Mouse (Mus musculus) frontal cortex, adult 2 months (tissue): ENCODE measurements at regions not wholly inside any gene's neighbourhood (a gene's known extent, or its start where the extent isn't known, plus 50 kb on each side); places are given as distances from the start of the nearest gene placed in this dataset.
"Not testable (repeated sequence)": the region's sequence is repeated elsewhere in the genome, so short reads cannot be mapped to it uniquely, and the experiment has no call there.

Experiments
- DNase-seq, 2 experiments: peaks; one replicate each; pipeline ENCODE4 v3.0.0; 2022; ENCODE audit warnings: low spot score in 1 of 2; ENCODE audit errors: extremely low spot score in 1 of 2

- peak in 1 of 2 experiments; percentile 89 for DNase-seq
Observed at GRCm38 (mm10) chr6:95058017-95058416, 59.0 kb upstream of the Kbtbd8 start.

DNA sequence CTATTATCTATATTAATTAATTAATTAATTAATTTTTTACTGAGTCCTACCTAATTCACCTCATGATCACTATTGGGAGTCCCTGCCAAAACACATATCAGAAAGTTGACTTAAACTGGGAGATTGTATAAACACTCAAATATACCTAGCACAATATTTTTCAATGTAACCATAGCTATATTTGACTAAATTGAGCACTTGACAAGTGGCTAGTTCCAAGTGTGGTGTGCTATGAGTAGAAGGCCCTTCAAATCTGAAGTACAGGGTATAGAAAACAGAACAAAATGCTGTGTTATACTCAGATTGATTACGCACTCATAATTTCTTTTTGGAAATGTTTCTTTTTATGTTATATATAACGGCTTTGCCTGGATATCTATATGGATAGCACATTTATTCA, 60.8 kb upstream of the Kbtbd8 start:
- DNase-seq = no peak

DNA sequence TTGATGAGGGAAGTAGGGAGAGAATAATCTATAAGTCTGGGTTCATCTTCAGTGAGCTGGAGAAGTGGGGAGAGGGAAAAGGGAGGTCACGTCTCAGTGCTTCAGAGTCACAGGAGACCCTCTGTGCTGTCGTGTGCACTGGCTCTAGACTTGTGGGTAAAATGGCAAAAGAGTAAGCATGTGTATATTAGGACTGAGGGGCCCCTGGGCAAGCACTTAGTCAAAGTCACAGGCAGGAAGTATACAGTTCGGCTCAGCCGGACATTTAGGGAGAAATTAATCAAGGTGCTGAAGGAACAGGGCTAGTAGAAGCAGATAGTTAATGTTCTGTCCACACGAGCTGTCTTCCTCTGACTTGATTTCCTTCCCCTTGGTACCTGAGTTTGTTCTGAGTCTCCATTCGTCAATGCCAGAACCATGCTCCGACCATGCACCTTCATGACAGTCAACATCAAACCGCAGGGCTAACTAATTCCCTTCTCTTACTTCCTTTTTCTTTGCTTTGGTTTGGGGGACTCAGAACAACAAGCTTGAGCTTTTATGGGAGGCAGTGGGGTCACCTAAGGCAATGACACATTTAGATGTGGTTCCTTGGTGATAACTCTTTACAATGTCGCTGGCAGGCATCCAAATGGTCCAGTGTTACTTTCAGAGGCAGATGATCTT, 63.2 kb upstream of the Kbtbd8 start:
- no peak for DNase-seq

GRCm38 (mm10) chr6:95041351-95041750, 75.7 kb upstream of the Kbtbd8 start:
- DNase-seq = not testable (repeated sequence)

DNA sequence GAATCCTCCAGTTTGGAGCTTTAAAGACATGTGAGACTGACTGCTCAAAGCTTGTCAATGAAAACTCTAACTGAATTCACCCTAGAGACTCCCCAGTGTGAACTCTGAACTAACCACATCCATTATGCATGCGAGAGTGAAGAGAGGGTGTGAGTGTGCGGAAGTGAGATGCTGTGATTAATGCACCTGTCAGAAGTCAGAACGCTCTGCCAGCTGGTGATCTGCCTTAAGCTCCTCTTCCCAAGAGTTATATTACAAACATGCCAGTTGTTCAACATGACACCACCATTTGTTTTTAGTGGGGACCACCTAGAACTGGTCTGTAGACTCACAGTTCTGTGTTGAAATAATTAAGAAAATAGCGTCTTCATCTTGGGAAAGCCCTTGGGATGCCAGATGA, 92.8 kb upstream of the Kbtbd8 start:
- no peak for DNase-seq

- DNase-seq = no peak
Observed at GRCm38 (mm10) chr6:95021724-95022123, 95.3 kb upstream of the Kbtbd8 start.

DNA sequence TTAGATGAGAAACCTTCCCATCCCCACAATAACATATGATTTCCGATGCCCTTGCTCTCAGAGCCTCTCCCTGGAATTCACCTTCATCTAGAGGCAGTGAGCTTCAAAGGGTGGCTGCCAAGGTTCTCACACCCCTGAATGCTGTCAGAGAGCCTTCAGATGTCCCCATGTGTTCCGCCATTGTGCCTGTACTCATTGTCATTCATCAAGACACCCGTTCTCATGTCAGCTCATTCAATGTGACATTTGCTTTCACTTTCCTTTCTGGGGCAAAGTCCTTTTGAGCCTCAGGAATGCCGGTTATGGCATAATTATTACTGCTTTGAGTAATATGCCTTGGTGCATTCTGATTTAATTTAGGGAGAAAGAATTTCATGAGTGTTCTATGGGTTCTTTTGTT, 99.1 kb upstream of the Kbtbd8 start:
- DNase-seq = no peak

- DNase-seq = no peak
Observed at GRCm38 (mm10) chr6:95017484-95017883, 99.6 kb upstream of the Kbtbd8 start.

- DNase-seq = no peak
Observed at GRCm38 (mm10) chr6:95013096-95013495, 103.9 kb upstream of the Kbtbd8 start.

DNA sequence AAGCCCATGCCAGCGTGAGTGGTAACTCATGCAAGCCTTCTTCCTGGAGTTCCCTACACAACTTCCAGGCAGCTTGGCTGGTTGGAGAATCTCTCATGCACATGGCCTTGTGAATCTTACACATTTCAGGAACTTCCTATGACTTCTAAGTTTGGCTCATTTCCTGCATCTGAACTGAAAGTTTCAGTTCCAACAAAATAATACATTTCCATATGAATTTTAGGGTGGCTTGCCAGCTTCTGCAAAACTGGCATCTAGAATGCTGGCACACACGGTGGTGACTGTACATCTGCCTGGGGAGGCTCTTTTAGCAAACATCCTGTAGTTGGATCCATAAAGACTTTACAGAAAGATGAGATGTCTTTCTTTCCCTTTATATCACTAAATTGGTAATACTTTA, 110.6 kb upstream of the Kbtbd8 start:
- DNase-seq = peak in 1 of 2 experiments; percentile 56

DNA sequence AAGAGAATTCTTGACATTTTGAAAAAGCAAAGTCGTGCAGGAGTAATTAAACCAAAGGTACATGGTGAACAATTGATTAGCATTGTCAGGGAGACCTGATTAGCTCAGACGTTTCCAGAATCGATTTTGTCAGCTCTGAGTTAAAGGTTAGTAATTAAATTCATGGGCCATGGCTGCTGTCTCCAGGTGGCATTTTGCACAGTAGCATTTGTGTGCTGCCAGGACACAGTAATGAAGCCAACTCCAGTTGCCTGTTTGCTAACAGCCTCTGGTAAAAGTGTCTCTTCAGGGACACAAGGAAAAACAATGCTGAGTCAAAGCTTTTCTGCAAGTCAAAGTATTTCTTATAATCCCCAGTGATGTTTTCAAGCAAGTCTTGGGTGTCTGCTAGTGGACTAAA, 113.3 kb upstream of the Kbtbd8 start:
- DNase-seq = no peak

GRCm38 (mm10) chr6:94999562-94999961, 117.5 kb upstream of the Kbtbd8 start:
- no peak for DNase-seq

GRCm38 (mm10) chr6:94999002-94999401, 118.0 kb upstream of the Kbtbd8 start:
- DNase-seq = no peak

GRCm38 (mm10) chr6:94998371-94998770, 118.7 kb upstream of the Kbtbd8 start:
- DNase-seq = no peak

GRCm38 (mm10) chr6:94994376-94994775, 122.7 kb upstream of the Kbtbd8 start:
- no peak for DNase-seq

DNA sequence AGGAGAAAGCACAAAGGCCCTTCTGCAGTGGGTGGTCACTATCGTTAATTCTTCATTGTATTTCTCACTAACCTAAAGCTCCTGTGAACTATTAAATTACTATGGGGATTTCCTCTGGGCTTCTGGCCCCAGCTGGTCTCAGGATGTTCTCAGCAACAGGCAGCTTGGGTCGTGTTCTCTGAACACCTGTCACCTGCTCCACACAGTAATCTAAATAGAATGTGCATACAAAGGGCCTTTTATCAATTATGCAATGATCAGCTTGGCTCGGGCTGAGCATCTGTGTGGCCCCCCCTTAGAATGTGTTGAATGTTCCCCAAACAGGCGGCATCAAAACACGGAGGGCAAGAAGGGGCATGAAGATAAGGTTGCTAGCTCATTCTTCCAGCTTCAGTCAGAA, 129.6 kb upstream of the Kbtbd8 start:
- DNase-seq = no peak

GRCm38 (mm10) chr6:94986346-94986745, 130.7 kb upstream of the Kbtbd8 start:
- DNase-seq = peak; percentile 20 to 87

DNA sequence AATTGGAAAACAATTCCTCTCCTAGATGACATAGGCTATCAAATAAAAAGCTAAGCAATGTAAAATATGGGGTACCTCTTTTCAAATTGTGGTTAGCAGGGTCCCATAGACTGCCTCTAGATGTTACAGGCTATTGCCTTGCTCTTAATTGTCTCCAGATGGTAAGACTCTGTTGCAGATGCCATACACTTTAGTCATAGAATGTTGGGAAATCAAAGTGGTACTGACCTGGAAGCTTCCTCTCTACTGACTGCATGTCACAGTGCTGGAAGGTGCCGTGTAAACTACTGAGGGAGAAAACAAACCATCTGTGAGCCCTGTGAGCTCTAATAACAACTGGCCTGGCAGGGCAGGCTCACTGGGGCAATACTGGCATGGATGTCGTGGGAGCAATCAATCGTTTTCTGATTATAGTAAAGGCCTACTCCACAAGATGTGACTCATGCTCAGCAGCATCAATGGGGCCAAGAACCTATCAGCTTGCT, 132.6 kb upstream of the Kbtbd8 start:
- no peak for DNase-seq

- no peak for DNase-seq
Observed at GRCm38 (mm10) chr6:94968683-94969082, 148.4 kb upstream of the Kbtbd8 start.

DNA sequence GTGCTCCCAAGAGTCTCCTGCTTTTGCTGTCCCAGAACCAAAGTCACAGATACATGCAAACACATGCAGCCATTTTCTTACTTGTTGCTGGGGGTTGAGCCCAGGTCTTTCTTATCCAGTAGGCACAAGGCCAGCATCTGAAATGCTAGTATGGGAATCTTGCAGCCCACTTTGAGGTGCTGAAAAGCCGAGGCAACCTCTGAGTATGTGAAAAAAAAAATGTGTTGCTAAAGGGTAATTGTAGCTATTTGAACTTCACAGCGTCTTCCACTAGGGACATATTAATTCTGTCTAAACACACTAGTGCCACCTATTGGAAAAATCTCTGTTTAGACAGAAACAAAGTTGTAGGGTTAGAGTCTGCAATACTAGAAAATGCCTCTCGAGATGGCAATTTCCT, 150.1 kb upstream of the Kbtbd8 start:
- peak; percentile 2 to 75 for DNase-seq

GRCm38 (mm10) chr6:94963204-94963603, 153.8 kb upstream of the Kbtbd8 start:
- DNase-seq = no peak

DNA sequence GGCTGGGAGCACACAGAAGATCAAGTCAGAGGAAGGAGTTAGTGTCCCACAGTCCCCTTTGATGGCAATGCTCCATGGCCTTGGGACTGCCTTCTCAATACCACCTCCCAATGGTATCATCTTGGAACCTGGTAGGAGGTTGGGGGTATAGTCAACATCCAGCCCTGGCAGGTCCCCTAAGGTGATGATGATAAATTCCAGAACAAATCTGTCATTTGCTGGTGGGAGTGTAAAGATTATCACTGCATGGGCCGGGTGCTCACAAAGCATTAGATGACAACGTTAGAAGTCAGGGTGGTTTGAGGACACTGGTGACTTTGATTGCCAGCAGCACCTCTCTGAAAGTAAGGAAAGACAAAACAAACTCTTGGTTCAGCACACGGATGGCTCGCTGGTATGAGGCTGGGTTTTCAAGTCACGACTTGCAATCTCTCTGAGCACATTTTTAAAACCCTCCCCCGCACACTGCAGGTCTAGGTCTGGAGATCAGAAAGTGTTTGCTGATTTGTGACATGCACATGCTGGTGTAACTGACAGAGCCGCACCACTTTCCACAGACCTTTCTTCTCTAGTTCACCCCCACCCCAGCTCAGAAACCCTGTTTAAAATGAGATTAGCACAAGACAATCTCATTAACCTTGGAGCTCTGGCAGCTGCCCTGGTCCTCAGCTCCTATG, 154.5 kb upstream of the Kbtbd8 start:
- DNase-seq = no peak
